Mouse (Mus musculus) bone marrow macrophage, adult 2 months (primary cell): Measurements from ENCODE around the gene Zbed4.

Experiments used
- CTCF ChIP-seq: IDR thresholded peaks from 2 replicates; pipeline ENCODE4 v1.5.1; 2012; ENCODE audit warnings: low read depth, mild to moderate bottlenecking, low read length, moderate library complexity
- POLR2A ChIP-seq: IDR thresholded peaks from 2 replicates; pipeline ENCODE4 v1.6.1; 2012; ENCODE audit warnings: mild to moderate bottlenecking, low read depth, low read length, borderline replicate concordance

DNA sequence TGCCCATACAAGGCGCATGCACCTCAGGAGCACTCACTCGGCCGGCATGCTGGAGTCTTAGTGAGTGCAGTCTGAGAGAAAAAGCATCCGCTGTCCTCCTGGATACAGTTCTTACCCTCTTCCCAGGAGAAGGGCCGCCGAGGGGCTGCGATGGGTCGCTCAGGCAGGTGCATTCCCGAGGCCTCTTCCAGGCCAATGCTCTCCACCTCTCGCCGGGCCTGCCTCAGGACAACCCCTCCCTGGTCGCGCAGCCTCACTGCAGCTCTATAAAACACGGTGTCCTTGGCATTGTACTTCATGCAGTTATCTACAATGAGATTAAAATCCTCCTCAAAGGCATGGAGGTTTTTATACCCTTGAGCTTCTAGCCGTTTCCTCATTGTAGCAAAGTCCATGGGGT lies 39.0 kb upstream of the Zbed4 start:
- TF ChIP-seq POLR2A (no peak), CTCF (no peak)
